8 mouse cellular contexts compared by ENCODE assay signal in genomic region chr17:54298232-54298924, GRCm38 (mm10). TPM values are rescaled to one million over a fixed set of nuclear protein-coding genes. Genes with fewer than 3 reads are reported as not detected.
DNase-seq lines count a peak whose midpoint lies in the region; ATAC-seq lines count a peak whose summit lies in the region.

No protein-coding gene starts in this region.

- intact Hi-C loops in heart, postnatal 25 days (cut with DNase I) = no loop called here

- no peak overlapping the region for H3K27ac ChIP-seq in heart, embryonic 13.5 days (replicated peaks)
- no peak overlapping the region for H3K27ac ChIP-seq in intestine, embryonic 15.5 days
- H3K27ac ChIP-seq in neural tube, embryonic 15.5 days (replicated peaks) = no peak overlapping the region

- 0 out of 2 replicates have a peak, but pooled peaks cover 4% of the 10 kb centered on the region for H3K27me3 ChIP-seq in heart, embryonic 13.5 days (replicated peaks)
- peaks cover 2% of the 10 kb centered on the region; the same call in 1 of the 2 replicates for H3K27me3 ChIP-seq in intestine, embryonic 15.5 days (replicated peaks)
- 0 out of 2 replicates have a peak, but pooled peaks cover 4% of the 10 kb centered on the region for H3K27me3 ChIP-seq in neural tube, embryonic 15.5 days (replicated peaks)

- no peak for ATAC-seq in heart, embryonic 13.5 days (ENCODE audit: extremely low read depth, insufficient number of reproducible peaks, low FRiP score, low TSS enrichment)
- peak; percentile 81 for ATAC-seq in intestine, embryonic 15.5 days
- peak; percentile 84 for ATAC-seq in neural tube, embryonic 15.5 days (ENCODE audit: low FRiP score)

- no peaks in the 10 kb centered on the region for H3K36me3 ChIP-seq in heart, embryonic 13.5 days
- H3K36me3 ChIP-seq in intestine, embryonic 15.5 days = no peaks in the 10 kb centered on the region
- H3K36me3 ChIP-seq in neural tube, embryonic 15.5 days = no peaks in the 10 kb centered on the region

- H3K4me2 ChIP-seq in heart, embryonic 13.5 days = peak overlapping the region; percentile 95
- peak overlapping the region; percentile 87 for H3K4me2 ChIP-seq in intestine, embryonic 15.5 days (replicated peaks)
- H3K4me2 ChIP-seq in neural tube, embryonic 15.5 days = peak overlapping the region; percentile 93

- no peak for DNase-seq in heart, postnatal 25 days (ENCODE audit: low spot score)
- peak; percentile 6 for DNase-seq in 3134 (ENCODE audit: extremely low read depth, insufficient read length, low spot score)
- peak; percentile 59 for DNase-seq in embryo, embryonic 9.5 days (ENCODE audit: extremely low spot score)
- DNase-seq in adrenal gland, adult 8-10 months = no peak
- DNase-seq in cerebellum, adult 18-20 months = no peak

- peaks cover 4% of the 10 kb centered on the region; the same call in 1 of the 2 replicates for H3K4me1 ChIP-seq in heart, embryonic 13.5 days
- peaks cover 5% of the 10 kb centered on the region; the same call in 1 of the 2 replicates for H3K4me1 ChIP-seq in intestine, embryonic 15.5 days (replicated peaks)
- peaks cover 9% of the 10 kb centered on the region; the same call in 1 of the 2 replicates for H3K4me1 ChIP-seq in neural tube, embryonic 15.5 days

- H3K9me3 ChIP-seq in heart, embryonic 13.5 days = no peaks in the 10 kb centered on the region
- H3K9me3 ChIP-seq in intestine, embryonic 15.5 days = no peaks in the 10 kb centered on the region
- H3K9me3 ChIP-seq in neural tube, embryonic 15.5 days (replicated peaks) = no peaks in the 10 kb centered on the region

- H3K9ac ChIP-seq in heart, embryonic 13.5 days = peak overlapping the region; percentile 78
- peak overlapping the region; percentile 30 for H3K9ac ChIP-seq in intestine, embryonic 15.5 days
- H3K9ac ChIP-seq in neural tube, embryonic 15.5 days (replicated peaks) = peak overlapping the region; percentile 31

- H3K4me3 ChIP-seq in heart, embryonic 13.5 days = peak overlapping the region; percentile 62
- H3K4me3 ChIP-seq in intestine, embryonic 15.5 days (replicated peaks) = peak overlapping the region; percentile 37
- H3K4me3 ChIP-seq in neural tube, embryonic 15.5 days (replicated peaks) = peak overlapping the region; percentile 45

- 2% methylated on average over 37 of the region's 37 CpGs for WGBS in heart, embryonic 13.5 days
- WGBS in intestine, embryonic 15.5 days = under 1% methylated on average over 37 of the region's 37 CpGs
- WGBS in neural tube, embryonic 15.5 days = 3% methylated on average over 37 of the region's 37 CpGs

RNA-seq across cellular contexts. Expression of gene Slc5a7, which starts 0.5 kb away (rescaled TPM):
- 1.3 and 1.4 TPM in 2 replicates for polyA plus RNA-seq in heart, embryonic 13.5 days (2015; fragmentation: Nextera tagmentation; extraction: Ambion mirVana)
- under 1 TPM; 0.11 to 0.36 TPM for total RNA-seq in heart, postnatal 25 days (2021)
- polyA plus RNA-seq in intestine, embryonic 15.5 days (2015; fragmentation: Nextera tagmentation; extraction: Ambion mirVana) = 3.4 and 3.8 TPM in 2 replicates
- 14.9 and 15.6 TPM in 2 replicates for polyA plus RNA-seq in neural tube, embryonic 15.5 days (2015; fragmentation: Nextera tagmentation; extraction: Ambion mirVana)
- total RNA-seq in adrenal gland, adult 8-10 months (2022) = under 1 TPM in 2 of 4 experiments, not detected in 2; 0.15 to 0.24 TPM

Comparison
In these comparisons a context has a peak if more than half of its experiments do, and no peak if none do; other contexts are left out.
1. DNase-seq: peak in 3134 (single experiment) and embryo, embryonic 9.5 days (single experiment); none in heart, postnatal 25 days (single experiment), adrenal gland, adult 8-10 months (single experiment) and cerebellum, adult 18-20 months (0 of 2).
2. Peak in every context shown above with its lines, with median percentiles within 50 percentile points of each other: H3K4me2 ChIP-seq, H3K4me3 ChIP-seq and H3K9ac ChIP-seq.